Mouse (Mus musculus) CH12.LX (cell line): Measurements from ENCODE around the gene Cd2bp2. TPM values are rescaled to one million over a fixed set of nuclear protein-coding genes. Genes with fewer than 3 reads are reported as not detected.

ENCODE experiments used
- DNase-seq: peaks from one replicate; pipeline ENCODE4 v3.0.0-alpha.2; 2013; ENCODE audit errors: extremely low read depth
- H3K27ac ChIP-seq: 2 replicates; pipeline ENCODE4 v1.5.1; 2012; ENCODE audit warnings: low read depth, mild to moderate bottlenecking, control low read depth, moderate library complexity; ENCODE audit not compliant: insufficient read depth
- H3K27me3 ChIP-seq: replicated peaks from 2 replicates; pipeline ENCODE3; 2012; ENCODE audit warnings: inconsistent platforms
- H3K36me3 ChIP-seq, 2 experiments: replicated peaks in 1 of 2; 2 replicates each; pipeline versions ENCODE3 to v1.6.1; 2012; ENCODE audit warnings: inconsistent platforms in 1 of 2, low read length in 1 of 2, mild to moderate bottlenecking in 1 of 2, mixed read lengths in 1 of 2, moderate library complexity in 1 of 2; ENCODE audit not compliant: control insufficient read depth in 1 of 2, insufficient read depth in 1 of 2
- H3K4me1 ChIP-seq, 2 experiments: 2 replicates each; pipeline ENCODE4 v1.6.1; 2012; ENCODE audit warnings: inconsistent platforms in 1 of 2, moderate library complexity in 1 of 2; ENCODE audit not compliant: insufficient read depth in 2 of 2, control insufficient read depth in 1 of 2
- H3K4me2 ChIP-seq: 2 replicates; pipeline ENCODE4 v1.6.1; 2012; ENCODE audit warnings: low read depth, mild to moderate bottlenecking, control low read depth; ENCODE audit not compliant: poor library complexity, insufficient read depth, severe bottlenecking
- H3K4me3 ChIP-seq, 3 experiments: fragments of 150-350 bp in 1 of 3; sonication (generic) in 1 of 3; replicated peaks in 1 of 3; 2 replicates each; pipeline versions ENCODE3 to v1.5.1; 2011 to 2012; ENCODE audit warnings: low read depth in 2 of 3, low read length in 2 of 3, mild to moderate bottlenecking in 2 of 3, moderate library complexity in 2 of 3, control low read depth in 1 of 3, improper control_type of control experiment in 1 of 3, inconsistent platforms in 1 of 3, mixed read lengths in 1 of 3; ENCODE audit not compliant: poor library complexity in 1 of 3
- H3K79me2 ChIP-seq: replicated peaks from 2 replicates; pipeline ENCODE4 v1.6.1; 2012; ENCODE audit warnings: mild to moderate bottlenecking, moderate library complexity; ENCODE audit not compliant: control insufficient read depth, poor library complexity, insufficient read depth, severe bottlenecking; ENCODE audit errors: extremely low read depth
- H3K9ac ChIP-seq: 2 replicates; pipeline ENCODE4 v1.6.1; 2012; ENCODE audit warnings: low read depth, mild to moderate bottlenecking, control low read depth, moderate library complexity; ENCODE audit not compliant: insufficient read depth
- H3K9me3 ChIP-seq: replicated peaks from 2 replicates; pipeline ENCODE3; 2012; ENCODE audit warnings: low read length, inconsistent platforms, mixed read lengths
- BHLHE40 ChIP-seq: IDR thresholded peaks from 2 replicates; pipeline ENCODE4 v1.6.1; 2011; ENCODE audit warnings: mild to moderate bottlenecking, low read depth, low read length, improper control_type of control experiment
- CTCF ChIP-seq, 2 experiments: IDR thresholded peaks in 1 of 2; conservative IDR thresholded peaks in 1 of 2; 2 replicates each; pipeline ENCODE4 v1.5.1; 2011 to 2012; ENCODE audit warnings: low read depth in 2 of 2, low read length in 2 of 2, improper control_type of control experiment in 1 of 2, inconsistent platforms in 1 of 2, mild to moderate bottlenecking in 1 of 2, moderate library complexity in 1 of 2
- ELF1 ChIP-seq: IDR thresholded peaks from 2 replicates; pipeline ENCODE4 v1.6.1; 2014; ENCODE audit warnings: low read depth, mild to moderate bottlenecking, inconsistent platforms, low read length, improper control_type of control experiment
- EP300 ChIP-seq: IDR thresholded peaks from 2 replicates; pipeline ENCODE4 v1.6.1; 2011; ENCODE audit warnings: low read length, improper control_type of control experiment
- ETS1 ChIP-seq: conservative IDR thresholded peaks from 2 replicates; pipeline ENCODE4 v1.6.1; 2012; ENCODE audit warnings: low read depth, mild to moderate bottlenecking, inconsistent platforms, low read length, improper control_type of control experiment, moderate library complexity
- HCFC1 ChIP-seq: IDR thresholded peaks from 2 replicates; pipeline ENCODE4 v1.6.1; 2012; ENCODE audit warnings: low read depth, mild to moderate bottlenecking, inconsistent platforms, low read length, improper control_type of control experiment
- KAT2A ChIP-seq: IDR thresholded peaks from 2 replicates; pipeline ENCODE4 v1.6.1; 2012; ENCODE audit warnings: low read length, improper control_type of control experiment, inconsistent platforms; ENCODE audit not compliant: insufficient replicate concordance
- MAFK ChIP-seq: IDR thresholded peaks from 2 replicates; pipeline ENCODE4 v1.6.1; 2011; ENCODE audit warnings: low read length, improper control_type of control experiment; ENCODE audit not compliant: insufficient replicate concordance
- MAZ ChIP-seq: IDR thresholded peaks from 2 replicates; pipeline ENCODE4 v1.6.1; 2012; ENCODE audit warnings: low read depth, mild to moderate bottlenecking, inconsistent platforms, low read length, improper control_type of control experiment, moderate library complexity
- MEF2A ChIP-seq: IDR thresholded peaks from 2 replicates; pipeline ENCODE4 v1.6.1; 2014; ENCODE audit warnings: low read depth, mild to moderate bottlenecking, inconsistent platforms, low read length, improper control_type of control experiment, borderline replicate concordance
- MXI1 ChIP-seq: IDR thresholded peaks from 2 replicates; pipeline ENCODE4 v1.6.1; 2011; ENCODE audit warnings: mild to moderate bottlenecking, low read depth, low read length, improper control_type of control experiment
- NELFE ChIP-seq: IDR thresholded peaks from 2 replicates; pipeline ENCODE4 v1.6.1; 2011; ENCODE audit warnings: low read depth, low read length, improper control_type of control experiment
- NRF1 ChIP-seq: IDR thresholded peaks from 2 replicates; pipeline ENCODE4 v1.6.1; 2014; ENCODE audit warnings: low read depth, mild to moderate bottlenecking, inconsistent platforms, low read length, improper control_type of control experiment, moderate library complexity
- POLR2A ChIP-seq: IDR thresholded peaks from 2 replicates; pipeline ENCODE4 v1.6.1; 2011; ENCODE audit warnings: low read depth, mild to moderate bottlenecking, improper control_type of control experiment, low read length
- POLR2AphosphoS2 ChIP-seq: IDR thresholded peaks from 2 replicates; pipeline ENCODE4 v1.6.1; 2011; ENCODE audit warnings: low read depth, low read length, improper control_type of control experiment
- RCOR1 ChIP-seq: conservative IDR thresholded peaks from 2 replicates; pipeline ENCODE4 v1.6.1; 2012; ENCODE audit warnings: low read depth, mild to moderate bottlenecking, inconsistent platforms, low read length, improper control_type of control experiment
- SIN3A ChIP-seq: IDR thresholded peaks from 2 replicates; pipeline ENCODE4 v1.6.1; 2012; ENCODE audit warnings: low read length, improper control_type of control experiment, inconsistent platforms
- TBP ChIP-seq: conservative IDR thresholded peaks from 2 replicates; pipeline ENCODE4 v1.6.1; 2011; ENCODE audit warnings: low read depth, low read length, improper control_type of control experiment
- TCF12 ChIP-seq: IDR thresholded peaks from 2 replicates; pipeline ENCODE4 v1.6.1; 2014; ENCODE audit warnings: low read depth, mild to moderate bottlenecking, inconsistent platforms, low read length, improper control_type of control experiment
- UBTF ChIP-seq: IDR thresholded peaks from 2 replicates; pipeline ENCODE4 v1.6.1; 2012; ENCODE audit warnings: low read depth, mild to moderate bottlenecking, inconsistent platforms, low read length, improper control_type of control experiment, moderate library complexity
- ZMIZ1 ChIP-seq: IDR thresholded peaks from 2 replicates; pipeline ENCODE4 v1.6.1; 2012; ENCODE audit warnings: low read depth, mild to moderate bottlenecking, inconsistent platforms, low read length, improper control_type of control experiment
- ZNF384 ChIP-seq: IDR thresholded peaks from 2 replicates; pipeline ENCODE4 v1.6.1; 2012; ENCODE audit warnings: low read depth, low read length, improper control_type of control experiment, inconsistent platforms
- dilution Hi-C: fragments of 300-500 bp; cut with MboI; formaldehyde crosslinking; loops from 2 replicates; pipeline ENCODE4 v1.14.3; 2020; ENCODE audit warnings: low sequenced_read_pairs; ENCODE audit not compliant: extremely low pct_unique_long_range_greater_than_20kb, extremely low pct_ligation_motif_present
- in situ Hi-C: fragments of 300-500 bp; cut with MboI; formaldehyde crosslinking; loops from 3 replicates; pipeline ENCODE4 v1.14.3; 2019; ENCODE audit warnings: low sequenced_read_pairs, low pct_ligation_motif_present, low pct_unique_long_range_greater_than_20kb, mixed read lengths
- polyA plus RNA-seq: library from polyadenylated mRNA; unstranded; fragments of >175 nt; gene quantifications from 2 replicates; pipeline ENCODE4 v1.2.1, GENCODE M21; 2012; ENCODE audit warnings: low read depth; ENCODE audit not compliant: insufficient read length
- total RNA-seq, 2 experiments: library from RNA; depleted of rRNA; stranded (reverse); fragments of 300-350 nt in 1 of 2; fragments of >200 nt in 1 of 2; gene quantifications; 2 replicates each; pipeline ENCODE4 v1.2.3; 2012 to 2014

Gene Cd2bp2
- total and polyA plus RNA-seq, 3 experiments = 57.4 to 66.8 (median 62.4) TPM

- no peak for TF ChIP-seq NRF1
- TF ChIP-seq, all 38 proteins: peak for 0
Observed at GRCm38 (mm10) chr7:127220440-127220839, 24.6 kb upstream of the Cd2bp2 start (continued).

- no peak for DNase-seq
- in situ Hi-C loops = no loop called here
- dilution Hi-C loops = no loop called here
- H3K79me2 ChIP-seq = peaks cover 18% of the 10 kb centered on the region
- peaks cover 19 to 55% of the 10 kb centered on the region in 2 experiments for H3K4me1 ChIP-seq
- TF ChIP-seq EP300 (no peak), POLR2A (no peak), ZNF384 (peak; percentile 51; the same call in 1 of the 2 replicates), SIN3A (no peak), MXI1 (0 out of 2 replicates have a peak, but pooled peaks have one; percentile 32), UBTF (0 out of 2 replicates have a peak, but pooled peaks have one; percentile 5)
- H3K4me2 ChIP-seq = peak overlapping the region; percentile 81
- peak overlapping the region; percentile 62 for H3K9ac ChIP-seq
- H3K36me3 ChIP-seq = peaks cover 23 to 31% of the 10 kb centered on the region in 2 experiments
- H3K27ac ChIP-seq = peak overlapping the region; percentile 54; the same call in 1 of the 2 replicates
- peak overlapping the region; percentile 67 to 80 (median 70) for H3K4me3 ChIP-seq
- H3K27me3 ChIP-seq = no peaks in the 10 kb centered on the region
- peaks cover 4% of the 10 kb centered on the region for H3K9me3 ChIP-seq
Observed at GRCm38 (mm10) chr7:127218670-127219069, 22.8 kb upstream of the Cd2bp2 start.

GRCm38 (mm10) chr7:127217901-127218642 lies 22.2 kb upstream of the Cd2bp2 start:
- Histone ChIP-seq H3K4me3 (peak overlapping the region; percentile 67 to 80 (median 70)), H3K9ac (peak overlapping the region; percentile 62), H3K27me3 (no peaks in the 10 kb centered on the region), H3K9me3 (peaks cover 4% of the 10 kb centered on the region), H3K4me1 (peaks cover 19 to 61% of the 10 kb centered on the region in 2 experiments), H3K4me2 (peak overlapping the region; percentile 81), H3K36me3 (peaks cover 26 to 37% of the 10 kb centered on the region in 2 experiments), H3K79me2 (peaks cover 18% of the 10 kb centered on the region), H3K27ac (peak overlapping the region; percentile 75)
- TF ChIP-seq CTCF (conservative IDR thresholded peaks at IDR 0.05 in 1 of 2, IDR thresholded peaks at IDR 0.05 in 1 of 2; ENCODE audit: low read depth in 2 of 2, low read length in 2 of 2) (no peak), POLR2A (peak; percentile 74; the same call in 1 of the 2 replicates), MAZ (peak; percentile 84), MAFK (no peak), KAT2A (0 out of 2 replicates have a peak, but pooled peaks have one; percentile 28), ZNF384 (no peak), MEF2A (peak; percentile 14; the same call in 1 of the 2 replicates), ZMIZ1 (no peak), ETS1 (peak; percentile 36), POLR2AphosphoS2 (no peak), EP300 (no peak), RCOR1 (no peak), TBP (0 out of 2 replicates have a peak, but pooled peaks have one; percentile 20), NRF1 (no peak), UBTF (0 out of 2 replicates have a peak, but pooled peaks have one; percentile 15), TCF12 (peak; percentile 66; the same call in 1 of the 2 replicates), BHLHE40 (peak; percentile 42), ELF1 (peak; percentile 78), MXI1 (peak; percentile 22; the same call in 1 of the 2 replicates), HCFC1 (peak; percentile 55; the same call in 1 of the 2 replicates), NELFE (peak; percentile 18; the same call in 1 of the 2 replicates)
- in situ Hi-C loops (no loop called here), dilution Hi-C loops (no loop called here)
- DNase-seq = peak; percentile 61
